Mouse (Mus musculus) T-helper 17 cell (primary cell): Measurements from ENCODE around the gene Cracr2b.

Experiments
- in situ Hi-C, 2 experiments: fragments of 300-600 bp; cut with MboI, MseI; formaldehyde crosslinking; loops; 1 replicate in 1 of 2; 2 replicates in 1 of 2; pipeline ENCODE4 v1.15.1; 2025; ENCODE audit warnings: high pct_unique_total_duplicates in 2 of 2

Gene Cracr2b

GRCm38 (mm10) chr7:141468164-141468521 lies 7.2 kb downstream of the Cracr2b start:
- in situ Hi-C loops = no loop called here

- in situ Hi-C loops = no loop called here
Observed at GRCm38 (mm10) chr7:141468522-141469211, 7.8 kb downstream of the Cracr2b start.

DNA sequence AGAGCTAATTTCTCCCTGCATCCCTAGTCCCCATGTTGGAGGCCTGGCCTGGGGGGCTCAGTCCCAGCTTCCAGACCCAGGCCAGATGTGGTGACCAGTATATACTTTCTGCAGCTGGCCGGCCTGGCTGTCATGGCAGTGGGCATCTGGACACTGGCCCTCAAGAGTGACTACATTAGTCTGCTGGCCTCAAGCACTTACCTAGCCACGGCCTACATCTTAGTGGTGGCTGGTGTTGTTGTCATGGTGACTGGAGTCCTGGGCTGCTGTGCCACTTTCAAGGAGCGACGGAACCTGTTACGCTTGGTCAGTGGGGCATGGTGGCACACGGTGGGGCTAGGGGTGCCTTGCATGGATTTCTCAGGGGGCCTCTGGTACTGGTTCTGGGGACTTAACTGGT lies 8.5 kb downstream of the Cracr2b start:
- in situ Hi-C loops = no loop called here

DNA sequence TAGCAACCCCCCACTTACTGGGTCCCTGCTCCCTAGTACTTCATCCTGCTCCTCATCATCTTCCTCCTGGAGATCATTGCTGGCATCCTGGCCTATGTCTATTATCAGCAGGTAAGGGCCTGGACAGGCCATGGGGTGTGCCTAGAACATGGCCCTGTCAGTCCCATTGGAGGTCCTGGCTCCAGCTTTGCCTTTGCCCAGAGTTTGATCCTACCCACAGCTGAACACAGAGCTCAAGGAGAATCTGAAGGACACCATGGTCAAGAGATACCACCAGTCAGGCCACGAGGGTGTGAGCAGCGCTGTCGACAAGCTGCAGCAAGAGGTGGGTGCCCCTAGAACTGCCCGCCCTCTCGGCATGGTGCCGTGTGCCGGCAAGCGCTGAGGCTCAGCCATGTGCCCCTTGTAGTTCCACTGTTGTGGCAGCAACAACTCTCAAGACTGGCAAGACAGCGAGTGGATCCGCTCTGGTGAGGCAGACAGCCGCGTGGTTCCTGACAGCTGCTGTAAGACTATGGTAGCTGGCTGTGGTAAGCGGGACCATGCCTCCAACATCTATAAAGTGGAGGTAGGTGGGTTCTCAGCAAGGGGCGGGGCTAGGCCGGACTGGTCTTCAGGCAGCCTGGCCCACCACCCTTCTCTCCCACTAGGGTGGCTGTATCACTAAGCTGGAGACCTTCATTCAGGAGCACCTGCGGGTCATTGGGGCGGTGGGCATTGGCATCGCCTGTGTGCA lies 9.2 kb downstream of the Cracr2b start:
- in situ Hi-C loops = no loop called here

DNA sequence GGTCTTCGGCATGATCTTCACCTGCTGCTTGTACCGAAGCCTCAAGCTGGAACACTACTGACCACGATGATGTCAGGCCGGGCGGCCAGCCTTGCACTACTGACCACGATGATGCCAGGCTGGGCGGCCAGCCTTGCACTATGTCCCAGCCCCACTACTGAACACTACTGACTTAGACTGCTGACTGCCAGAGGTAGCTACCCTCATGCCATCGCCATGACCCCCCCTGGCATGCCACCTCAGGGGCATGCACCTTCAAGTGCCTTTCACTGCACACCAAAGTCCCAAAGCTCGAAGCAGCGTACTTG lies 9.7 kb downstream of the Cracr2b start:
- in situ Hi-C loops = no loop called here

DNA sequence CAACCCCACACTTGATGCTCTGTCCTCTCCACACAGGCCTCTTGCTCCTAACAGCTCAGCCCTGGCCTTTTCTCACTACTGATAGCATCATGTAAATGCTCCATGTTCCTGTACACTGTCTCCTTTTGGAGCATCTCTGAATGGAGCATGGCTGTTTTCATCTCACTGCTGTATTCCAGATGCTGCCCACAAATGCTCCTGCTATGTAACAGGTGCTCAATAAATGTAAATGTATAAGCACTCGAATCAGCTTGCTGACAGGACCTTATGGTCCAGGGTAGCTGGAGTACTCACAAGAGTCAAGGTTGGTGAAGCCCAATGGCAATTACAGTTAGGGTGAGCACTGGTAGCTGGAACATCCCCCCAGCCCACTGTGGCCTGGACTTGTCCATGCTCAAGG lies 10.3 kb downstream of the Cracr2b start:
- in situ Hi-C loops = no loop called here

DNA sequence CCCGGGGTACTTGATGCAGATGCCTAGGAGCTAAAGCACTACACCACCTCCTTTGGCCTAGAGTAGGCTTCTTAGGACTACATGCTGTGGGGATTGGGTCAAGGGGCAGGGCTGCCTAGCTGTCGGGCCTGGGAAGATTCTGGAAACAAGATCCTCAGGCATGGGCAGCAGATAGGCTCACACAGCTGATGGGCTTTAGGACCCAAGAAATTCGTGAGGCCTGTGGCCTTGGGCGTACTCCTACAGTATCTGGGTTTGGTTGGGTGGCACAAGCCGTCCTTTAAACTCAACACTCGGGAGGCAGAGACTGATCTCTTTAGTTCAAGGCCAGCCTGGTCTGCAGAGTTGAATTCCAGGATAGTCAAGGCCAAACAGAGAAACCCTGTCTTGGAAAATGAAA lies 11.3 kb downstream of the Cracr2b start:
- in situ Hi-C loops = no loop called here

DNA sequence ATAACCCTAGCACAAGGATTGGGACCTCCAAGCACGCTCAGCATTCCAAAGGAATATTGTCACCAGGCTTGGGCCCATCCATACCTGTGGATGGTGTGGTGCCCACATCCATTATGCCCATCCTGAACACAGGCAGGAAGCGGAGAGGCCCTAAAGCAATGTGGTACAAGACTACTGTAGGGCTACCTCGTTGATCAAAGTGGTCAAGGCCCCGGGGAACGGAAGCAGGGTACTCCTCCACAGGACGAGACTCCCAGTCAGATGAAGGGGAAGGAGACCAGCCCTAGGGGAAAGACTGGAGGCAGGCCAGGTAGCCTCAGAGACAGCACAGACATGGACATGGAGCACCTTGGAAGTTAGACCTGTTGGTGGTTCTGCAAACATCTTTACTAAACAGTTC lies 11.9 kb downstream of the Cracr2b start:
- in situ Hi-C loops = no loop called here

DNA sequence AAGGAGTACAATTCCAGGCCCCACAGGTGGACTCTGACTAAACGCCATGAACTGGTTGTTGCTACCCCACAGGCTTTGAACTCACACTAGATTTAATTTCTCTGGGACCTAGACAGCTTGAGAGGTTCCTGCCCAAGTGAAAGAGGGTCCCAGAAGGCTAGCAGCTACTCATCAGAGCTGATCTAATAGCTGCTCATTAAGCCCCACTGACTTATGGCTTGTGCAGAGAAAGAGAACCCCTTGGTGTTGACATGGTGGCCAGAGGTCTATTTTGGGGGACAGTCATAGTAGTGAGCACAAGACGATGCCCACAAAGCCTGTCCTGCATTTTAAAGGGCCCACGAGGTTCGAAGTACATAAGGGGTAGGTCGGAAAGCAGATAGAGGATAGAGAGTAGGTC lies 13.3 kb downstream of the Cracr2b start:
- in situ Hi-C loops = no loop called here

- in situ Hi-C loops = loop anchor here in 1 of 2 experiments (5.0 kb wide), 1 partner anchor 427 kb away; no protein-coding TSS in a partner anchor
Observed at GRCm38 (mm10) chr7:141475011-141475804, 14.3 kb downstream of the Cracr2b start, which contains the start of the genes Polr2l and Tspan4. TSS of gene Polr2l (minus strand) at chr7:141475132. TSS of gene Tspan4 (plus strand) at chr7:141475240.

DNA sequence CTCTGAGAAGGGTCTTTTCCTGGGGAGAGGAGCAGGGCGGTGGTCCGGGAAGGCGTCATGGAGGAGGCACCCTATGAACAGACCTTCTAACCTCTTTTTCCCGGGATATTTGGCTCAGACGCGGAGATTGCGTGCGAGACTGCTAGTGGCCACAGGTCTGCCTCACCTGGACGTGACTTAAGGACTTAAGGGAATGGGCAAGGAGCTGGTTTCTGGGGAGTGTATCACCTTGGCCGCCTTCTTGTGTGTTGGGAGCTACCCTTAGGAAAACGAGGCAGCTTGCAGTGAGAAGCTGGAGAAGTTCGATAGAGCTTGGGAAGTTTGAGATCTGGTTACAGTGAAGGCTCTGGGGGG lies 14.9 kb downstream of the Cracr2b start:
- in situ Hi-C loops = loop anchor here in 1 of 2 experiments (5.0 kb wide), 1 partner anchor 427 kb away; no protein-coding TSS in a partner anchor

DNA sequence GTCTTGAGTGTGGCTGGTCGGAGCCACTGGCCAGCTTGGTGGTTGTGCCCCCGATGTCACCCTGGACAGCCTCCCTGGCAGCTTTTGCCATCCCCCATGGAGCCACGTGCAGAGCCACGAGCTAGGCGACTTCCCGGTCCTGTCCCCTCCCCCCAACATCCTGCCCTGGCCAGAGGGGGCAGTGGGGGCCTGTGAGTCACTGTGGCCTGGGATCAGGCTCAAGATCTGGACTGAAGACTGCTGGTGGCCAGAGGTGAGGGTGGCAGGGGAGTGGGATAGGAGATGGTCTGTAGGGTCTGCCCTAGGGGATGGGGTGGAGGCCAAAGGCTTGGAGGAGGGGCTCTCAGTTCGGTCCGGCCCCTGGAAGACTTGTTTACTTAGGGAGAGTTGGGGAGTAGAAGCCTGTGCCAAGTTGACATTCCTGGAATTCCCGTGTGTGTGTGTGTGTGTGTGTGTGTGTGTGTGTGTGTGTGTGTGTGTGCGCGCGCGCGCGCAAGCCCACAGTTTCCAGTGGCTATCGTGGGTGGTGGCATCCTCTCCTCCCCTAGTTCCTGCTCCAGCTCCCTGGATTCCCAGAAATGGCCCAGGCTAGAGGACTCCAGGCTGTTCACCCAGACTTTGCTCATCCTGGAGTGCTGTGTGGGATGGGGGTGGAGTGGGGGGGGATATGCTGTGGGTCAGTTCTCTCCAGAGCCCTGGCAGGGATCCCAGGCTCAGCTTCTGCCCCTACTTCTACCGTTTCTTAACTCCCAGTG lies 15.5 kb downstream of the Cracr2b start:
- in situ Hi-C loops = loop anchor here in 1 of 2 experiments (5.0 kb wide), 1 partner anchor 426 kb away; no protein-coding TSS in a partner anchor

DNA sequence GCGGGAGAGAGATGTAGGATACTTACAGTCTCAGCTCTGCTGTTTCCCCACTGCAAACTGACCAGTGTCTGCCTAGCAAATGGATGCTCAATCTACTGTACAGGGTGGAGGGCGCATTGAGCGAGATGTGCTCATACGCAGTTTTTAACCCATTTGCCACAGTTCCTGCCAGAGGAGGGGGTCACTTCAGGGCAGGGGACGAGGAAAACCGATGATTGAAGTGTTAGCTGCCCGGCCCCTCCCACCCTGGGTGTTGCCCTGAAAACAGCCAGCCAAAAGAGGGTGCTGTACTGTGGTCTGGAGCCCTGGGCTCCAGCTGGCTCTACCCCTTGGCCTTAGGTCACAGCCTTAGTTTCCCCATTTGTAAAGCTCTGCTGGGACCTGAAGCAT lies 16.1 kb downstream of the Cracr2b start:
- in situ Hi-C loops = loop anchor here in 1 of 2 experiments (5.0 kb wide), 1 partner anchor 425 kb away; no protein-coding TSS in a partner anchor

- in situ Hi-C loops = loop anchor here in 1 of 2 experiments (5.0 kb wide), 1 partner anchor 425 kb away; no protein-coding TSS in a partner anchor
Observed at GRCm38 (mm10) chr7:141477578-141478269, 16.8 kb downstream of the Cracr2b start.

GRCm38 (mm10) chr7:141478270-141478748 lies 17.4 kb downstream of the Cracr2b start:
- in situ Hi-C loops = loop anchor here in 1 of 2 experiments (5.0 kb wide), 1 partner anchor 424 kb away; no protein-coding TSS in a partner anchor

DNA sequence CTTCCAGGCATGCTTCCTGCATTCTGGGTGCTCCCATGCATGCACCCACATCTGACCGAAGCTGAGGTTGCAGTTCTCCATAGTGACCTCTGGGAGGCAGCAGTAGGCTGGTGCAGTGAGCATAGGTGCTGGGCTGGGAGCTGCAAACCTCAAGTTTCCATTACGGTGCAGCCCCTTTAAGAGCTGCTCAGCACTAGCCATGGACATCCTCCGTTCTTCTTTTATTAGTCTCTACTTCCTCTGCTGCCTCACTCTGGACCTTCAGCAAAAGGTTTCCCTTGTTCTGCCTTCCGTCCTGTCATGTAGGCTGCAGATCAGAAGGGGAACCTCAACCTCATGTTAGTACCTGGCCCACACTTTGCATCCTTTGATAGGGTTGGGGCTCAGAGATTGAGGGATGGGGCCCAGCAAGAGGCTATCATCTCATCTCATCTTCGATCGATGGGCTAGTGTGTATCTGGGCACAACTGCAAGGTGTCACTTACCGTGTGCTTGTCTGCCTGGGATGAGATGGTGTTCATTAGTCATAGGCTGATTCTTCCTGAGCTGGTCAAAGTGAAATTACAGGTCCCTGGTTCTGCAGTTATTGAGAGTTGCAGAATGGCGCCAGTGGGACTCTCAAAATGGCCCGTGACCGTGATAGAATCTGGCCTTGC lies 20.1 kb downstream of the Cracr2b start:
- in situ Hi-C loops = loop anchor here (5.0 kb wide), 2 partner anchors 186 to 191 kb away; no protein-coding TSS in a partner anchor

GRCm38 (mm10) chr7:141481498-141482401 lies 20.9 kb downstream of the Cracr2b start:
- in situ Hi-C loops = loop anchor here (5.0 kb wide), 2 partner anchors 186 to 191 kb away; no protein-coding TSS in a partner anchor

GRCm38 (mm10) chr7:141482531-141483024 lies 21.7 kb downstream of the Cracr2b start:
- in situ Hi-C loops = loop anchor here (5.0 kb wide), 2 partner anchors 185 to 190 kb away; no protein-coding TSS in a partner anchor
